Mouse (Mus musculus) brain, adult 2 months (tissue): ENCODE data around the gene Ilf3.
"Not testable (repeated sequence)": the region's sequence is repeated elsewhere in the genome, so short reads cannot be mapped to it uniquely, and the experiment has no call there.

Experiments
- DNase-seq: peaks from one replicate; pipeline ENCODE4 v3.0.0; 2011; ENCODE audit warnings: low read depth, low spot score

Ilf3 gene

GRCm38 (mm10) chr9:21367357-21368111 is at the start of gene Ilf3:
Gene Ilf3, plus strand, starts transcription at chr9:21367871.
- peak; percentile 100 for DNase-seq

GRCm38 (mm10) chr9:21318792-21319191 is 48.9 kb upstream of the Ilf3 start:
- no peak for DNase-seq

GRCm38 (mm10) chr9:21319503-21319902 is 48.2 kb upstream of the Ilf3 start:
- DNase-seq, result no peak

GRCm38 (mm10) chr9:21320280-21320618 is 47.4 kb upstream of the Ilf3 start:
- no peak for DNase-seq

- peak; percentile 87 for DNase-seq
Measured at GRCm38 (mm10) chr9:21320619-21321512, 46.8 kb upstream of the Ilf3 start, which contains the start of gene Slc44a2. Gene Slc44a2, plus strand, starts transcription at chr9:21320698.

GRCm38 (mm10) chr9:21321513-21321835 is 46.2 kb upstream of the Ilf3 start:
- DNase-seq, result peak; percentile 32

GRCm38 (mm10) chr9:21322211-21322916 is 45.3 kb upstream of the Ilf3 start:
- peak; percentile 70 for DNase-seq

- DNase-seq, result not testable (repeated sequence)
Measured at GRCm38 (mm10) chr9:21322917-21323297, 44.8 kb upstream of the Ilf3 start.

- peak; percentile 10 for DNase-seq
Measured at GRCm38 (mm10) chr9:21324269-21324668, 43.4 kb upstream of the Ilf3 start.

- DNase-seq, result peak; percentile 11
Measured at GRCm38 (mm10) chr9:21327569-21327968, 40.1 kb upstream of the Ilf3 start.

- DNase-seq, result peak; percentile 16
Measured at GRCm38 (mm10) chr9:21328041-21328440, 39.6 kb upstream of the Ilf3 start.

GRCm38 (mm10) chr9:21329041-21329440 is 38.6 kb upstream of the Ilf3 start:
- DNase-seq, result peak; percentile 14

- no peak for DNase-seq
Measured at GRCm38 (mm10) chr9:21329699-21330289, 37.9 kb upstream of the Ilf3 start.

GRCm38 (mm10) chr9:21331365-21332140 is 36.1 kb upstream of the Ilf3 start:
- DNase-seq, result no peak

GRCm38 (mm10) chr9:21332161-21333061 is 35.3 kb upstream of the Ilf3 start:
- DNase-seq, result no peak

GRCm38 (mm10) chr9:21333523-21333922 is 34.1 kb upstream of the Ilf3 start:
- no peak for DNase-seq

GRCm38 (mm10) chr9:21334747-21335146 is 32.9 kb upstream of the Ilf3 start:
- DNase-seq, result no peak

- no peak for DNase-seq
Measured at GRCm38 (mm10) chr9:21335391-21335790, 32.3 kb upstream of the Ilf3 start.

- no peak for DNase-seq
Measured at GRCm38 (mm10) chr9:21336491-21336890, 31.2 kb upstream of the Ilf3 start.

- no peak for DNase-seq
Measured at GRCm38 (mm10) chr9:21337652-21338051, 30.0 kb upstream of the Ilf3 start.
